In the genomic region with DNA sequence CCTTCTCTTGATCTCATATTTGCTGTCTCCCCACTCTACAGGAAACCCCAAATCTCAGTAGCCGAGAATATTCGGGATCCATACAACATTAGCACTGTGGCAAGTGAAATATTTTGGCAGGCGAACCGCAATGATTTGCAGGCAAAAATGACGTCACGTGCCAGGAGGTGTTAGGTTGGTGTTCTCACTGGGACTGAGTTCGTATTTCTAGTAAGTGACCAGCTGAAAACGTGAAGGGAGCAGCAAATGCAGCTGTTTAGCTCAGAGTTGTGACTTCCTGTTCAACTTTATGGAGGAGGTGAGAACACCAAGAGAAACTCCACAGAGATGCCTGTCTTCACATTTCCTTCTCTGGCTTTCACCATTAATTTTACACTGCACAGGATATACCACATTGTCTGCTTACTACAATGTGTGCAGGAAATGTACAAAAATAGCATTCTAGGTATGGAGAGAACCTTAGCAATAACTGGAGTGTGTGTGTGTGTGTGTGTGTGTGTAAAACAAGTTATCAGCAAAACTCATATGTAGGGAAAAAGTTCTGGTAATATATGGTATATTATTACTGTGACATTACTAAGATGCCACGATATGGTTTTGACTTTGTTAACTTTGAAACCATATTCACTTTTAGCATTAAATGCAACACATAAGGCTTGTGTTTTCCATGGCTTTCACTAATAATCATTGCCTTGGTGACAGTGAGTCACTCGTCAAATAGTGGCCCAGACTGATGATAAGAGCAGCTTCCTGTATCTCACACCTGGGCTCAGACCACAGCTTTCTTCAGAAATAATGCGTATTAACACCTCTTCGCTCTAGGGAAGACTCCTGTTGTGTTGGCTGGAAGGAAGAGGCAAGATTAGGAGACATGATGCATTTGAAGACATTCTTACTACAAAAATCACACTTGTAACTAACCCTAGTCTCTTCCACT, we compare ENCODE assay signal across 28 mouse cellular contexts. TPM values are rescaled to one million over a fixed set of nuclear protein-coding genes. Genes with fewer than 3 reads are reported as not detected.
DNase-seq lines count a peak whose midpoint lies in the region; ATAC-seq and TF ChIP-seq lines count a peak whose summit lies in the region.
"Had no signal": no experiment of that assay in that cellular context is flagged by ENCODE, and none has a peak within 500 bp of the region (broad histone marks: within the 10 kb centered on the region; RNA-seq: fewer than 3 reads in every experiment).

No protein-coding gene starts in this region.

- peak; percentile 84 for DNase-seq in heart, adult 11 months
- no peak for DNase-seq in heart, postnatal 4 days
- peak; percentile 57 for DNase-seq in CD4-positive, CD25-positive, alpha-beta regulatory T cell, adult 2 months (ENCODE audit: low read depth, low spot score)
- peak; percentile 17 for DNase-seq in forelimb bud, embryonic 11.5 days (ENCODE audit: low read depth, low spot score)
- DNase-seq in naive thymus-derived CD4-positive, alpha-beta T cell, adult 2 months (ENCODE audit: low read depth): peak; percentile 31
- no peak for DNase-seq in thymus, postnatal 36 days
- DNase-seq in kidney, adult 18-20 months: no peak
- no peak for DNase-seq in forebrain, postnatal 0 days
- DNase-seq: adrenal gland, postnatal 25 days; cerebellum, adult 18-20 months; cerebellum, postnatal 10 days; gastrocnemius, postnatal 14 days; kidney, postnatal 36 days; lung, postnatal 4 days; right cerebral cortex, adult 18-20 months; right cerebral cortex, postnatal 4 days had no signal

- H3K9me3 ChIP-seq in forebrain, postnatal 0 days (ENCODE audit: low read length): no peaks in the 10 kb centered on the region
- H3K9me3 ChIP-seq: heart, embryonic 15.5 days; hindbrain, embryonic 12.5 days; limb, embryonic 13.5 days; midbrain, embryonic 13.5 days; stomach, embryonic 15.5 days had no signal

- H3K4me1 ChIP-seq in forebrain, postnatal 0 days (ENCODE audit: insufficient read depth): no peaks in the 10 kb centered on the region
- H3K4me1 ChIP-seq: forebrain, embryonic 12.5 days; heart, embryonic 10.5 days; midbrain, embryonic 13.5 days; stomach, embryonic 15.5 days had no signal

- no peak for ATAC-seq in forebrain, postnatal 0 days
- ATAC-seq: hindbrain, postnatal 0 days; intestine, postnatal 0 days; midbrain, embryonic 13.5 days had no signal

- no peak overlapping the region for H3K27ac ChIP-seq in forebrain, postnatal 0 days (ENCODE audit: low read depth, low read length)
- H3K27ac ChIP-seq: forebrain, embryonic 12.5 days; heart, embryonic 10.5 days; heart, embryonic 15.5 days; hindbrain, embryonic 12.5 days; hindbrain, postnatal 0 days; layer of hippocampus, adult 2 months; limb, embryonic 13.5 days; midbrain, embryonic 13.5 days; stomach, embryonic 15.5 days had no signal

- no peak overlapping the region for H3K4me2 ChIP-seq in forebrain, postnatal 0 days (ENCODE audit: low read depth)
- H3K4me2 ChIP-seq: forebrain, embryonic 12.5 days; heart, embryonic 15.5 days; hindbrain, embryonic 12.5 days; limb, embryonic 13.5 days; liver, embryonic 11.5 days; midbrain, embryonic 13.5 days; stomach, embryonic 15.5 days had no signal

- no peaks in the 10 kb centered on the region for H3K36me3 ChIP-seq in forebrain, postnatal 0 days (ENCODE audit: insufficient read depth)
- H3K36me3 ChIP-seq: forebrain, embryonic 12.5 days; heart, embryonic 10.5 days; heart, embryonic 15.5 days; hindbrain, embryonic 12.5 days; limb, embryonic 13.5 days; midbrain, embryonic 13.5 days; stomach, embryonic 15.5 days had no signal

- no peak overlapping the region for H3K9ac ChIP-seq in forebrain, postnatal 0 days
- H3K9ac ChIP-seq: forebrain, embryonic 12.5 days; heart, embryonic 15.5 days; hindbrain, embryonic 12.5 days; limb, embryonic 13.5 days; midbrain, embryonic 13.5 days; stomach, embryonic 15.5 days had no signal

- H3K4me3 ChIP-seq in forebrain, postnatal 0 days (ENCODE audit: low read depth, low read length): no peak overlapping the region
- H3K4me3 ChIP-seq: erythroblast, embryonic 14.5 days; forebrain, embryonic 12.5 days; heart, embryonic 10.5 days; heart, embryonic 15.5 days; hindbrain, embryonic 12.5 days; layer of hippocampus, adult 2 months; limb, embryonic 13.5 days; midbrain, embryonic 13.5 days; stomach, embryonic 15.5 days had no signal

- no peaks in the 10 kb centered on the region for H3K27me3 ChIP-seq in forebrain, postnatal 0 days (ENCODE audit: insufficient read depth, low read length)
- H3K27me3 ChIP-seq: forebrain, embryonic 12.5 days; heart, embryonic 15.5 days; hindbrain, embryonic 12.5 days; limb, embryonic 13.5 days; midbrain, embryonic 13.5 days; stomach, embryonic 15.5 days had no signal

- TF ChIP-seq CTCF in forebrain, postnatal 0 days (IDR thresholded peaks at IDR 0.05; ENCODE audit: low read depth): no peak

- 89% methylated on average over 12 of the region's 12 CpGs for WGBS in forebrain, postnatal 0 days

RNA-seq across cellular contexts. Expression of a gene that starts 48.1 kb away (rescaled TPM):
- under 1 TPM; 0.25 to 0.33 TPM for total RNA-seq in heart, postnatal 4 days (2021)
- total RNA-seq in forebrain, postnatal 0 days (2014; rRNA removed): 0.46 and 0.81 TPM in 2 replicates
- polyA plus RNA-seq in forebrain, postnatal 0 days (2015; fragmentation: Nextera tagmentation; extraction: Ambion mirVana): 0.68 and 1.1 TPM in 2 replicates
- total RNA-seq: gastrocnemius, postnatal 14 days had no signal
- polyA plus RNA-seq: erythroblast, embryonic 14.5 days had no signal

Comparison
In these comparisons a context has a peak if more than half of its experiments do, and no peak if none do; other contexts are left out.
1. DNase-seq: peak in heart, adult 11 months (single experiment), CD4-positive, CD25-positive, alpha-beta regulatory T cell, adult 2 months (single experiment), forelimb bud, embryonic 11.5 days (single experiment) and naive thymus-derived CD4-positive, alpha-beta T cell, adult 2 months (single experiment); none in heart, postnatal 4 days (single experiment), thymus, postnatal 36 days (0 of 2), kidney, adult 18-20 months (single experiment) and forebrain, postnatal 0 days (single experiment).